Mouse (Mus musculus) CH12.LX (cell line): ENCODE measurements around the gene Lgals7. TPM values are rescaled to one million over a fixed set of nuclear protein-coding genes. Genes with fewer than 3 reads are reported as not detected.

Experiments used
- DNase-seq: peaks from one replicate; pipeline ENCODE4 v3.0.0-alpha.2; 2013; ENCODE audit errors: extremely low read depth
- H3K27ac ChIP-seq: 2 replicates; pipeline ENCODE4 v1.5.1; 2012; ENCODE audit warnings: low read depth, mild to moderate bottlenecking, control low read depth, moderate library complexity; ENCODE audit not compliant: insufficient read depth
- H3K27me3 ChIP-seq: replicated peaks from 2 replicates; pipeline ENCODE3; 2012; ENCODE audit warnings: inconsistent platforms
- H3K36me3 ChIP-seq, 2 experiments: replicated peaks in 1 of 2; 2 replicates each; pipeline versions ENCODE3 to v1.6.1; 2012; ENCODE audit warnings: inconsistent platforms in 1 of 2, low read length in 1 of 2, mild to moderate bottlenecking in 1 of 2, mixed read lengths in 1 of 2, moderate library complexity in 1 of 2; ENCODE audit not compliant: control insufficient read depth in 1 of 2, insufficient read depth in 1 of 2
- H3K4me1 ChIP-seq, 2 experiments: 2 replicates each; pipeline ENCODE4 v1.6.1; 2012; ENCODE audit warnings: inconsistent platforms in 1 of 2, moderate library complexity in 1 of 2; ENCODE audit not compliant: insufficient read depth in 2 of 2, control insufficient read depth in 1 of 2
- H3K4me2 ChIP-seq: 2 replicates; pipeline ENCODE4 v1.6.1; 2012; ENCODE audit warnings: low read depth, mild to moderate bottlenecking, control low read depth; ENCODE audit not compliant: poor library complexity, insufficient read depth, severe bottlenecking
- H3K4me3 ChIP-seq, 3 experiments: fragments of 150-350 bp in 1 of 3; sonication (generic) in 1 of 3; replicated peaks in 1 of 3; 2 replicates each; pipeline versions ENCODE3 to v1.5.1; 2011 to 2012; ENCODE audit warnings: low read depth in 2 of 3, low read length in 2 of 3, mild to moderate bottlenecking in 2 of 3, moderate library complexity in 2 of 3, control low read depth in 1 of 3, improper control_type of control experiment in 1 of 3, inconsistent platforms in 1 of 3, mixed read lengths in 1 of 3; ENCODE audit not compliant: poor library complexity in 1 of 3
- H3K79me2 ChIP-seq: replicated peaks from 2 replicates; pipeline ENCODE4 v1.6.1; 2012; ENCODE audit warnings: mild to moderate bottlenecking, moderate library complexity; ENCODE audit not compliant: control insufficient read depth, poor library complexity, insufficient read depth, severe bottlenecking; ENCODE audit errors: extremely low read depth
- H3K9ac ChIP-seq: 2 replicates; pipeline ENCODE4 v1.6.1; 2012; ENCODE audit warnings: low read depth, mild to moderate bottlenecking, control low read depth, moderate library complexity; ENCODE audit not compliant: insufficient read depth
- H3K9me3 ChIP-seq: replicated peaks from 2 replicates; pipeline ENCODE3; 2012; ENCODE audit warnings: low read length, inconsistent platforms, mixed read lengths
- CHD1 ChIP-seq: IDR thresholded peaks from 2 replicates; pipeline ENCODE4 v1.6.1; 2012; ENCODE audit warnings: low read depth, low read length, improper control_type of control experiment, inconsistent platforms
- CHD2 ChIP-seq: IDR thresholded peaks from 2 replicates; pipeline ENCODE4 v1.6.1; 2011; ENCODE audit warnings: low read length, improper control_type of control experiment
- EP300 ChIP-seq: IDR thresholded peaks from 2 replicates; pipeline ENCODE4 v1.6.1; 2011; ENCODE audit warnings: low read length, improper control_type of control experiment
- HCFC1 ChIP-seq: IDR thresholded peaks from 2 replicates; pipeline ENCODE4 v1.6.1; 2012; ENCODE audit warnings: low read depth, mild to moderate bottlenecking, inconsistent platforms, low read length, improper control_type of control experiment
- MAFK ChIP-seq: IDR thresholded peaks from 2 replicates; pipeline ENCODE4 v1.6.1; 2011; ENCODE audit warnings: low read length, improper control_type of control experiment; ENCODE audit not compliant: insufficient replicate concordance
- MAZ ChIP-seq: IDR thresholded peaks from 2 replicates; pipeline ENCODE4 v1.6.1; 2012; ENCODE audit warnings: low read depth, mild to moderate bottlenecking, inconsistent platforms, low read length, improper control_type of control experiment, moderate library complexity
- MXI1 ChIP-seq: IDR thresholded peaks from 2 replicates; pipeline ENCODE4 v1.6.1; 2011; ENCODE audit warnings: mild to moderate bottlenecking, low read depth, low read length, improper control_type of control experiment
- PAX5 ChIP-seq: IDR thresholded peaks from 2 replicates; pipeline ENCODE4 v1.6.1; 2012; ENCODE audit warnings: low read length, inconsistent platforms, mixed read lengths
- POLR2AphosphoS2 ChIP-seq: IDR thresholded peaks from 2 replicates; pipeline ENCODE4 v1.6.1; 2011; ENCODE audit warnings: low read depth, low read length, improper control_type of control experiment
- SIN3A ChIP-seq: IDR thresholded peaks from 2 replicates; pipeline ENCODE4 v1.6.1; 2012; ENCODE audit warnings: low read length, improper control_type of control experiment, inconsistent platforms
- SMC3 ChIP-seq: IDR thresholded peaks from 2 replicates; pipeline ENCODE4 v1.6.1; 2011; ENCODE audit warnings: low read depth, low read length, improper control_type of control experiment
- TCF12 ChIP-seq: IDR thresholded peaks from 2 replicates; pipeline ENCODE4 v1.6.1; 2014; ENCODE audit warnings: low read depth, mild to moderate bottlenecking, inconsistent platforms, low read length, improper control_type of control experiment
- UBTF ChIP-seq: IDR thresholded peaks from 2 replicates; pipeline ENCODE4 v1.6.1; 2012; ENCODE audit warnings: low read depth, mild to moderate bottlenecking, inconsistent platforms, low read length, improper control_type of control experiment, moderate library complexity
- USF1 ChIP-seq: IDR thresholded peaks from 2 replicates; pipeline ENCODE4 v1.6.1; 2014; ENCODE audit warnings: low read depth, mild to moderate bottlenecking, inconsistent platforms, low read length, improper control_type of control experiment
- ZC3H11A ChIP-seq: IDR thresholded peaks from 2 replicates; pipeline ENCODE4 v1.6.1; 2012; ENCODE audit warnings: low read depth, mild to moderate bottlenecking, inconsistent platforms, low read length, improper control_type of control experiment
- ZMIZ1 ChIP-seq: IDR thresholded peaks from 2 replicates; pipeline ENCODE4 v1.6.1; 2012; ENCODE audit warnings: low read depth, mild to moderate bottlenecking, inconsistent platforms, low read length, improper control_type of control experiment
- dilution Hi-C: fragments of 300-500 bp; cut with MboI; formaldehyde crosslinking; loops from 2 replicates; pipeline ENCODE4 v1.14.3; 2020; ENCODE audit warnings: low sequenced_read_pairs; ENCODE audit not compliant: extremely low pct_unique_long_range_greater_than_20kb, extremely low pct_ligation_motif_present
- in situ Hi-C: fragments of 300-500 bp; cut with MboI; formaldehyde crosslinking; loops from 3 replicates; pipeline ENCODE4 v1.14.3; 2019; ENCODE audit warnings: low sequenced_read_pairs, low pct_ligation_motif_present, low pct_unique_long_range_greater_than_20kb, mixed read lengths
- polyA plus RNA-seq: library from polyadenylated mRNA; unstranded; fragments of >175 nt; gene quantifications from 2 replicates; pipeline ENCODE4 v1.2.1, GENCODE M21; 2012; ENCODE audit warnings: low read depth; ENCODE audit not compliant: insufficient read length
- total RNA-seq, 2 experiments: library from RNA; depleted of rRNA; stranded (reverse); fragments of 300-350 nt in 1 of 2; fragments of >200 nt in 1 of 2; gene quantifications; 2 replicates each; pipeline ENCODE4 v1.2.3; 2012 to 2014

Lgals7 gene
- total and polyA plus RNA-seq, 3 experiments: not detected

- no peak for DNase-seq
- Histone ChIP-seq H3K4me1 (peaks cover 4 to 14% of the 10 kb centered on the region in 2 experiments), H3K79me2 (no peaks in the 10 kb centered on the region), H3K4me2 (no peak overlapping the region), H3K9me3 (no peaks in the 10 kb centered on the region), H3K4me3 (no peak overlapping the region), H3K9ac (no peak overlapping the region), H3K27ac (no peak overlapping the region), H3K36me3 (no peaks in the 10 kb centered on the region), H3K27me3 (no peaks in the 10 kb centered on the region)
- dilution Hi-C loops (no loop called here), in situ Hi-C loops (loop anchor here (5.0 kb wide), 1 partner anchor 36 kb away; no protein-coding TSS in a partner anchor)
- TF ChIP-seq MAZ (no peak), TCF12 (no peak), POLR2AphosphoS2 (no peak)
Observed at GRCm38 (mm10) chr7:28870901-28871664, 7.4 kb downstream of the Lgals7 start.

GRCm38 (mm10) chr7:28874565-28874964 is 10.9 kb downstream of the Lgals7 start:
- no peak for DNase-seq
- Histone ChIP-seq H3K9ac (no peak overlapping the region), H3K79me2 (no peaks in the 10 kb centered on the region), H3K27ac (no peak overlapping the region), H3K27me3 (no peaks in the 10 kb centered on the region), H3K36me3 (no peaks in the 10 kb centered on the region), H3K4me3 (no peak overlapping the region), H3K4me1 (peaks cover under 1 to 4% of the 10 kb centered on the region in 2 experiments; a peak in 3 of 4 replicates), H3K9me3 (no peaks in the 10 kb centered on the region), H3K4me2 (no peak overlapping the region)
- TF ChIP-seq PAX5: no peak
- TF ChIP-seq MAFK: no peak
- no peak for TF ChIP-seq HCFC1
- TF ChIP-seq ZMIZ1: no peak
- no peak for TF ChIP-seq EP300
- no peak for TF ChIP-seq SIN3A
- TF ChIP-seq CHD1: no peak
- no peak for TF ChIP-seq SMC3
- no peak for TF ChIP-seq MXI1
- no peak for TF ChIP-seq ZC3H11A
- no peak for TF ChIP-seq UBTF
- TF ChIP-seq CHD2: no peak
- TF ChIP-seq TCF12: no peak
- no peak for TF ChIP-seq USF1
- in situ Hi-C loops: loop anchor here (5.0 kb wide), 1 partner anchor 33 kb away; no protein-coding TSS in a partner anchor
- dilution Hi-C loops: no loop called here
